Mouse (Mus musculus) lung, postnatal 0 days (tissue): ENCODE measurements around the gene Odc1.

ENCODE experiments used
- CTCF ChIP-seq: IDR thresholded peaks from 2 replicates; pipeline ENCODE4 v1.5.1; 2016; ENCODE audit warnings: antibody characterized with exemption, mild to moderate bottlenecking
- EP300 ChIP-seq: IDR thresholded peaks from 2 replicates; pipeline ENCODE4 v1.6.1; 2016; ENCODE audit warnings: antibody characterized with exemption, mild to moderate bottlenecking, control low read depth

DNA sequence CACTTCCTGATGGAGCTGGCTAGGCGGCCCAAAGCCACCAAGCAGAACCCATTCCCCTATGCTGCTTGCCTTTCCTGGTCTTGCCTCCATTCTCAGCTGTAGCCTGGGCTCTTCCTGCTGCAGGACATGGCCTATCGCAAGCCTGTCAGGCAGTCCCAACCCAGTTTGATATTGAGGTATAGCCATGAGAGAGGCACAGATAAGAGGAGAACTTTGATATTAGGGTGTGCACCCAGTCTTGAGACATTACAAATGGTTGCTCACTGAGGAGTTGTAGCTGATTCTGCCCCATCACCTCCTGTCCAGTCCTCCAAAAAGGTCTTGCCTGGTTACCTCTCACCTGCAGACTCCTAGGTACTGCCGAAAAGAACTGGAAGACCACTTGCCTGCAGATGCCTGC lies 6.5 kb upstream of the Odc1 start:
- TF ChIP-seq EP300, result no peak
- TF ChIP-seq CTCF, result no peak
